Mouse (Mus musculus) liver, embryonic 11.5 days (tissue): Measurements from ENCODE around the gene Iqsec1. TPM values are rescaled to one million over a fixed set of nuclear protein-coding genes. Genes with fewer than 3 reads are reported as not detected.
A peak's percentile ranks its signal among the peaks of the same experiment; 100 is the strongest.

Source experiments
- ATAC-seq: fragments of 200-750 bp; cut with Nextera tagmentation; replicated peaks from 2 replicates; pipeline ENCODE4 v1.8.0; 2017; ENCODE audit warnings: moderate number of reproducible peaks, mild to moderate bottlenecking, moderate TSS enrichment, moderate library complexity; ENCODE audit not compliant: low FRiP score
- DNase-seq: peaks from one replicate; pipeline ENCODE4 v3.0.0-alpha.2; 2017; ENCODE audit warnings: low spot score
- H3K27ac ChIP-seq: fragments of 300-500 bp; sonication (generic); 2 replicates; pipeline ENCODE4 v1.5.1; 2014; ENCODE audit warnings: mild to moderate bottlenecking, low read depth, low read length, control low read depth
- H3K27me3 ChIP-seq: fragments of 300-500 bp; sonication (generic); replicated peaks from 2 replicates; pipeline ENCODE4 v1.6.1; 2014; ENCODE audit warnings: low read length, mixed read lengths; ENCODE audit not compliant: control insufficient read depth, insufficient read depth
- H3K36me3 ChIP-seq: fragments of 300-500 bp; sonication (generic); 2 replicates; pipeline ENCODE4 v1.6.1; 2014; ENCODE audit warnings: mild to moderate bottlenecking, low read length, moderate library complexity, mixed read lengths; ENCODE audit not compliant: control insufficient read depth, insufficient read depth
- H3K4me1 ChIP-seq: fragments of 300-500 bp; sonication (generic); replicated peaks from 2 replicates; pipeline ENCODE4 v1.6.1; 2014; ENCODE audit warnings: low read length, mixed read lengths; ENCODE audit not compliant: control insufficient read depth, insufficient read depth
- H3K4me2 ChIP-seq: fragments of 300-500 bp; sonication (generic); 2 replicates; pipeline ENCODE4 v1.6.1; 2014; ENCODE audit warnings: mild to moderate bottlenecking, control low read depth, moderate library complexity
- H3K4me3 ChIP-seq: fragments of 300-500 bp; sonication (generic); 2 replicates; pipeline ENCODE4 v1.5.1; 2014; ENCODE audit warnings: low read depth, low read length, control low read depth
- H3K9ac ChIP-seq: fragments of 300-500 bp; sonication (generic); 2 replicates; pipeline ENCODE4 v1.6.1; 2014; ENCODE audit warnings: low read depth, low read length, control low read depth
- H3K9me3 ChIP-seq: fragments of 300-500 bp; sonication (generic); 2 replicates; pipeline ENCODE4 v1.6.1; 2016; ENCODE audit warnings: low read length, inconsistent platforms, mixed read lengths; ENCODE audit not compliant: control insufficient read depth
- WGBS: fragments of 180-500 bp; shearing (Covaris S2); extraction: QIAGEN DNeasy Blood & Tissue Kit; methylation state at CpG from one replicate; pipeline ENCODE4 v1.1.7; 2014; 5-methylcytosine and 5-hydroxymethylcytosine counted together
- polyA plus RNA-seq: library from polyadenylated mRNA; unstranded; fragments of >200 nt; fragmentation: Nextera tagmentation; extraction: Ambion mirVana; gene quantifications from 2 replicates; pipeline ENCODE4 v1.2.1, GENCODE M21; 2014

Gene Iqsec1
- polyA plus RNA-seq, 1 experiment from 2014 or later = 9.1 TPM

DNA sequence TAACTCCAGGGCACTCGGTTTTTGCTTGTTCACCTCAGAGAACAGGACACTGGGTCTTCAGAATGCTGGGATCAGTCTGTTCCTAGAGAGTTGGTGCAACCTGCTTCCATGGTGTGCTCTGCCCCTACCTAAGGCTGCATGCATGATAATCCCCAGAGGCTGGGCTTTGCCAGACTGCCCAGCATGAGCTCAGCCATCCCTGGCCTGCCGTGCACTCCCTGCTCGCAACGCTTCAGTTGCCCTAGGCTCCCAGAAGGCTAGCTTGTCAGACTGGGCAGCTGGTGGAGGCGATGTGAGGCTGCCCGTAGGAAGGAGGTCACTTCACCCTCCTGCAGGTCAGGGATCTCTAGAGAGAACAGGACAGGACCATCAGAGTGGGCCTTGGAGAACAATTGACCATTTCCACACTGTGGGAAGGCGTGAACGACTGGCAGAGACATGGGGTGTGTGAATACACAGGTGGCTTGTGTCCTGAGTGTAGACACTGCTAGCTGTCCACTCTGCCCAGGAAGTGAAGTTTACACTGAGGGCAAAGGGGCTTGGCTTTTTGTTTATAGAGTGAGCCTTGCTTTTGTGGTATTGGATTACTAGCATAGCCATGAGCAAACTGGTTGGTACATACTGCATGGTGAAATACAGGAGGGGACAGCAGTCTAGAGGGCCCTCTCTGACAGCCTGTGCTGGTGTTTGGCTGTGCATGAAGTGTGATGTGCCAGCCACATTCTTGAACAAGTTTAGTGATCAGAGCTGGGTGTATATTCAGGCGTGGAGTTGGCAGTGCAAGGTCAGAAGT, 367.5 kb downstream of the Iqsec1 start:
- no peaks in the 10 kb centered on the region for H3K9me3 ChIP-seq
- WGBS = 58% methylated on average over 9 of the region's 9 CpGs
- peak overlapping the region; percentile 94 for H3K27ac ChIP-seq
- peak overlapping the region; percentile 86 for H3K9ac ChIP-seq
- DNase-seq (no peak), ATAC-seq (no peak)
- H3K4me3 ChIP-seq = peak overlapping the region; percentile 51
- H3K4me1 ChIP-seq = peaks cover 73% of the 10 kb centered on the region
- H3K27me3 ChIP-seq = no peaks in the 10 kb centered on the region
- peaks cover 5% of the 10 kb centered on the region for H3K36me3 ChIP-seq
- peak overlapping the region; percentile 63 for H3K4me2 ChIP-seq

GRCm38 (mm10) chr6:90619936-90620335, 368.5 kb downstream of the Iqsec1 start:
- Histone ChIP-seq H3K4me2 (peak overlapping the region; percentile 63), H3K9me3 (no peaks in the 10 kb centered on the region), H3K36me3 (peaks cover under 1% of the 10 kb centered on the region; the same call in 1 of the 2 replicates), H3K4me3 (peak overlapping the region; percentile 51), H3K9ac (peak overlapping the region; percentile 86), H3K27ac (peak overlapping the region; percentile 94), H3K27me3 (no peaks in the 10 kb centered on the region), H3K4me1 (peaks cover 67% of the 10 kb centered on the region)
- DNase-seq (no peak), ATAC-seq (no peak)
- 57% methylated on average over 5 of the region's 5 CpGs for WGBS

GRCm38 (mm10) chr6:90618821-90619636, 369.5 kb downstream of the Iqsec1 start:
- ATAC-seq (peak; percentile 5; the same call in 1 of the 2 replicates), DNase-seq (no peak)
- Histone ChIP-seq H3K4me3 (peak overlapping the region; percentile 51), H3K9me3 (no peaks in the 10 kb centered on the region), H3K27me3 (no peaks in the 10 kb centered on the region), H3K4me1 (peaks cover 61% of the 10 kb centered on the region), H3K4me2 (peak overlapping the region; percentile 63), H3K9ac (peak overlapping the region; percentile 86), H3K27ac (peak overlapping the region; percentile 94), H3K36me3 (no peaks in the 10 kb centered on the region)
- 39% methylated on average over 19 of the region's 19 CpGs for WGBS

- H3K27me3 ChIP-seq = no peaks in the 10 kb centered on the region
- peak overlapping the region; percentile 94 for H3K27ac ChIP-seq
- H3K36me3 ChIP-seq = no peaks in the 10 kb centered on the region
- H3K4me3 ChIP-seq = peak overlapping the region; percentile 51
- H3K4me1 ChIP-seq = peaks cover 55% of the 10 kb centered on the region
- H3K9ac ChIP-seq = peak overlapping the region; percentile 86
- DNase-seq (peak; percentile 49), ATAC-seq (peak; percentile 45)
- no peaks in the 10 kb centered on the region for H3K9me3 ChIP-seq
- peak overlapping the region; percentile 63 for H3K4me2 ChIP-seq
- WGBS = 29% methylated on average over 4 of the region's 4 CpGs
Measured at GRCm38 (mm10) chr6:90618274-90618673, 370.2 kb downstream of the Iqsec1 start.

DNA sequence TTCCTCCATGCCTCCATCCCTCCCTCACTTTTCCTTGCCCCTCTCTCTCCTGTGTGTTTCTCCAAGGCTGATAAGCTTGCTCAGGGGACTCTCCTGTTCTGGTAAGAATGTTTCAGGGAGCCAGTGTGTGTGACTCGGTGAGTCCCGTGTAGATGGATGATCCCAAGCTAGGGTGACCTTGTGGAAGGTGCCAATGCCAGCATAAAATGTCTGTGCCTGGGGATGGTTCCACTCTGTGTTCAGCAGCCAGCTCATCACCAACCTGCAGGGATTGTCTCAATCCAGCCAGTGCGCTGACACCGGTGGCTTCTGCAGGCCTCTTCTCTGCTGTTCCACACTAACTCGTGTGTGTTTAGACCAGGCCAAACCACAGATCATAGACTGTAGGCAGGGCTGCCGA, 372.0 kb downstream of the Iqsec1 start:
- H3K4me3 ChIP-seq = no peak overlapping the region
- H3K9ac ChIP-seq = peak overlapping the region; percentile 86; the same call in 1 of the 2 replicates
- 77% methylated on average over 6 of the region's 6 CpGs for WGBS
- H3K27ac ChIP-seq = no peak overlapping the region
- no peak overlapping the region for H3K4me2 ChIP-seq
- no peak for ATAC-seq
- no peaks in the 10 kb centered on the region for H3K27me3 ChIP-seq
- H3K4me1 ChIP-seq = peaks cover 38% of the 10 kb centered on the region
- DNase-seq = no peak
- no peaks in the 10 kb centered on the region for H3K9me3 ChIP-seq
- H3K36me3 ChIP-seq = no peaks in the 10 kb centered on the region

DNA sequence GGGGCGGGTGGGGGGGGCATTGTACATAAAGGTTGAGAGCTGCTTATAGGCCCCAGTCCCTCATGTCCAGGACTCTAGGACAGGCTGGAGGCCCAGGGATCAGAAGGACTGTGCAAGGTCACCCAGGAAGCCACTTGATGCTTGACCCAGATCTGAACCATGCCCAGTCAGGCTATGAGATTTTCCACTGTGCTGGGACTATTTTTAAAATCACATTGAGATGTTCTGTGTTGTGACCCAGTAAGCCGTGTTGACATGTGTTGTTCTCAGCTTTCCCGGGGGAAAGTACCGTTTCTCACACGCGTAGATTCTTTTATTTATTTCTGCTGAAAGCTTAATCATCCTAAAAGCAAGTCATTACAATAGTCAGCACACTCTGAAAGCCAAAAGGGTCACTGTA, 372.5 kb downstream of the Iqsec1 start:
- H3K27ac ChIP-seq = no peak overlapping the region

DNA sequence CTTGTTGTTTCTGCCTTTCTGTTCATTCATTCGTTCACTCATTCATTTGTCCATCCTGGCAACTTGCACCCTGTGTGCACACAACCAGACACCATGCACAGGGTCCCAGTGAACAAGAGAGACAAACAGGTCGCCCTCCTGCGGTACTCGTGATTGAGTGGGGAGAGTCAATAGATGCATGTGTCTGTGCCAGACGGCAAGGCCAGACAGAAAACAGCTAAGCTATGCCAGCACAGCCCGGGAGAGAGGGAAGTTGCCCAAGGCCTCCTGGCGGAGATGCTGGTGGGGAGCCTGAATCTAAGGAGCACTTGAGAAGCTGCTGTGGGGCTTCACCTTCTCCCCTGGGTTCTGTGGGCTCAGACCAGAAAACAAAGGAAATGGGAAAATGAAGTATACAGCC, 373.1 kb downstream of the Iqsec1 start:
- Histone ChIP-seq H3K36me3 (no peaks in the 10 kb centered on the region), H3K4me1 (peaks cover 29% of the 10 kb centered on the region), H3K9ac (no peak overlapping the region), H3K27me3 (no peaks in the 10 kb centered on the region), H3K4me2 (no peak overlapping the region), H3K27ac (no peak overlapping the region), H3K9me3 (no peaks in the 10 kb centered on the region), H3K4me3 (no peak overlapping the region)
- ATAC-seq = no peak
- no peak for DNase-seq
- WGBS = 78% methylated on average over 7 of the region's 7 CpGs

More for the DNA sequence above, 372.5 kb downstream of the Iqsec1 start:
- 87% methylated on average over 6 of the region's 6 CpGs for WGBS
- Histone ChIP-seq H3K9me3 (no peaks in the 10 kb centered on the region), H3K27me3 (no peaks in the 10 kb centered on the region), H3K4me2 (no peak overlapping the region), H3K9ac (no peak overlapping the region), H3K4me3 (no peak overlapping the region), H3K36me3 (no peaks in the 10 kb centered on the region), H3K4me1 (peaks cover 33% of the 10 kb centered on the region)
- no peak for ATAC-seq
- DNase-seq = no peak

DNA sequence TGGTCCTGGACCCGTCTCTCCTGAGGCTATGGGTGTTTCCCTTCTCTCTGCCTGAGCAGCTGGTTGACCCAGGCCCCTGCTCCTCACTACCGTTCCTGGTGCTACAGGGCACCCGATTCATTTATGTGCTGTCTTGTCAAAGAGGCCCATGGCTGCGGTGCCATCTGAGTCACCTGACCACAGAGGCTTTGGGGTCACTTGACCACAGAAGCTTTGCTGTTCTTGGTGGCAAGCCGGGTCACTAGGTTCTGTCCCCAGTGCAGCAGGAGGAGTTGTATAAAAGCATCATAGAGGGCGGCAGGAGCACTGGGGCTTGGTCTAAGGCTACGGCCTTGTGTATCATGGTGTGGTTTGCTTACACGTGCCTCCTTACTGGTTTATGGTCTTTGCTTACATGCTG, 375.2 kb downstream of the Iqsec1 start:
- Histone ChIP-seq H3K27ac (no peak overlapping the region), H3K4me3 (no peak overlapping the region), H3K27me3 (no peaks in the 10 kb centered on the region), H3K9me3 (no peaks in the 10 kb centered on the region), H3K36me3 (no peaks in the 10 kb centered on the region), H3K9ac (no peak overlapping the region), H3K4me2 (no peak overlapping the region), H3K4me1 (peaks cover 23% of the 10 kb centered on the region)
- WGBS = 71% methylated on average over 8 of the region's 8 CpGs
- DNase-seq (no peak), ATAC-seq (no peak)
